Mouse (Mus musculus) lung, embryonic 14.5 days (tissue): ENCODE results near the gene Sv2c. TPM values are rescaled to one million over a fixed set of nuclear protein-coding genes. Genes with fewer than 3 reads are reported as not detected.

Experiments used
- ATAC-seq: fragments of 200-750 bp; cut with Nextera tagmentation; 2 replicates; pipeline ENCODE4 v1.8.0; 2017; ENCODE audit warnings: mild to moderate bottlenecking, moderate TSS enrichment, moderate library complexity; ENCODE audit not compliant: insufficient read depth
- DNase-seq: peaks from one replicate; pipeline ENCODE4 v3.0.0-alpha.2; 2015
- H3K27ac ChIP-seq: fragments of 300-500 bp; sonication (generic); 2 replicates; pipeline ENCODE4 v1.5.1; 2014; ENCODE audit warnings: low read depth, mild to moderate bottlenecking, moderate library complexity
- H3K27me3 ChIP-seq: fragments of 300-500 bp; sonication (generic); 2 replicates; pipeline ENCODE4 v1.6.1; 2014; ENCODE audit warnings: low read length, control low read depth; ENCODE audit not compliant: insufficient read depth
- H3K36me3 ChIP-seq: fragments of 300-500 bp; sonication (generic); 2 replicates; pipeline ENCODE4 v1.6.1; 2014; ENCODE audit warnings: control low read depth; ENCODE audit not compliant: insufficient read depth
- H3K4me1 ChIP-seq: fragments of 300-500 bp; sonication (generic); 2 replicates; pipeline ENCODE4 v1.6.1; 2014; ENCODE audit warnings: antibody characterized with exemption, control low read depth; ENCODE audit not compliant: insufficient read depth
- H3K4me2 ChIP-seq: fragments of 300-500 bp; sonication (generic); 2 replicates; pipeline ENCODE4 v1.6.1; 2014; ENCODE audit warnings: mild to moderate bottlenecking
- H3K4me3 ChIP-seq: fragments of 300-500 bp; sonication (generic); 2 replicates; pipeline ENCODE4 v1.5.1; 2014; ENCODE audit warnings: low read depth, low read length
- H3K9ac ChIP-seq: fragments of 300-500 bp; sonication (generic); 2 replicates; pipeline ENCODE4 v1.6.1; 2014
- H3K9me3 ChIP-seq: fragments of 300-500 bp; sonication (generic); 2 replicates; pipeline ENCODE4 v1.6.1; 2016; ENCODE audit warnings: low read depth, low read length, control low read depth
- CTCF ChIP-seq: IDR thresholded peaks from 2 replicates; pipeline ENCODE4 v1.5.1; 2016; ENCODE audit warnings: antibody characterized with exemption, low read depth
- WGBS: fragments of 180-500 bp; shearing (Covaris S2); extraction: QIAGEN DNeasy Blood & Tissue Kit; methylation state at CpG from one replicate; pipeline ENCODE4 v1.1.7; 2014; 5-methylcytosine and 5-hydroxymethylcytosine counted together
- polyA plus RNA-seq: library from polyadenylated mRNA; unstranded; fragments of >200 nt; fragmentation: Nextera tagmentation; extraction: Ambion mirVana; gene quantifications from 2 replicates; pipeline ENCODE4 v1.2.1, GENCODE M21; 2014

Gene Sv2c
- polyA plus RNA-seq, 1 experiment from 2014 or later = 0.63 TPM

DNA sequence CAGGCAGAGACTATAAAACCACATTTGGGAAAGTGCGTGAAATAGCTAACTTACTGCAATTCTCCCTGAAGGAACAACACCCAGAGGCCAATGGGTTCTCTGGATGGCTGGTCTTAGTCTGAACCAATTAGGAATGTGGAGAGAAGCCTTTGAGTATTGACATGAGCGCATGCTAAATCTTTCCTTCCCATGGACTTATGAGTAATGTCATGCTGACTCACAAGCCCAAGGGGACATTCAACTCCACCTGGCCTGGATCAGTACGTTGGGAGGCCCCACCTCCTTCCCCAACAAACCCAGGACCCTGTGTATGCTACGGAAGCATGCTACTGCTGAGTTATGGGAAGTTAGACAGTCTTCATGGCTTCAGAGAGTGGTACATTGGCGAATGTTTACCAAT is 177.2 kb downstream of the Sv2c start:
- Histone ChIP-seq H3K27me3 (no peaks in the 10 kb centered on the region), H3K4me1 (peaks cover 5% of the 10 kb centered on the region; the same call in 1 of the 2 replicates), H3K4me2 (no peak overlapping the region), H3K4me3 (no peak overlapping the region), H3K27ac (no peak overlapping the region), H3K36me3 (no peaks in the 10 kb centered on the region), H3K9me3 (no peaks in the 10 kb centered on the region), H3K9ac (no peak overlapping the region)
- ATAC-seq = no peak
- WGBS = 86% methylated on average over 5 of the region's 5 CpGs
- no peak for TF ChIP-seq CTCF
- no peak for DNase-seq

DNA sequence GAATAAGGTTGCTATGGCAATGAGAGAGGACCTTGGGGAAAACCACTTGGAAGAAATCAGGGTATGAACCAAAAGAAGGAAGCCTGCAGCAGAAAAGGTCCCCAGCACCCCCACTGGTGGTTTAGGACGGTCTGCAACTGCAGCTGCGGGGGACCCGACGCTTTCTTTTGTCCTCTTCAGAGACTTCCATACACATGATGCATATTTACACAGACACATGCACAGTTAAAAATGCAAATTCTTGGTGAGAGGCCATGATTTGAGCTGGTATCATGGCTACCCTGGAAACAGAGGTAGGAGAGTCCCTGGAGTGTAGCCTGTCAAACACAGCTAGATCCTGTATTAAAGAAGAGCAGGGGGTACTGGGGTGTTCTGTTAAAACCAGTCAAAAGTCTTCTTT is 178.7 kb downstream of the Sv2c start:
- DNase-seq (no peak), ATAC-seq (no peak)
- Histone ChIP-seq H3K4me3 (no peak overlapping the region), H3K4me1 (no peaks in the 10 kb centered on the region), H3K9ac (no peak overlapping the region), H3K4me2 (no peak overlapping the region), H3K27ac (no peak overlapping the region), H3K36me3 (no peaks in the 10 kb centered on the region), H3K27me3 (no peaks in the 10 kb centered on the region), H3K9me3 (no peaks in the 10 kb centered on the region)
- WGBS = 81% methylated on average over 4 of the region's 4 CpGs
- TF ChIP-seq CTCF = no peak

DNA sequence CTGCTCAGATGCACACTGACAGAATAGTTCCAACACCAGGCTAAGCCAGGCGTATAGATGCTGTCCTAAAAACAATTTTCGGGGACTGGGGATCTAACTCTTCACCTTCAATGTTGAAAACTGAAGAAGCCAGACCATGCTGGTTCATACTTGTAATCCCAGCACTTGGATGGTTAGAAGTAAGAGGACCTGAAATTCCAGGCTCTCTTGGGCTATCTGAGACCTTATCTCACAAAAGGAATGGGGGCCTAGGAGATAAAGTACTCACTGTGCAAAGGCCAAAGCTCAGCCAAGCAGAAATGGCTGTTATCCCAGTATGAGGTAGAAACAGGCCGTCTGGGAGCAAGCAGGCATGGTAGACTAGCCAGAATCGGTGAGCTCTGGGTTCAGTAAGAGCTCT is 180.1 kb downstream of the Sv2c start:
- 77% methylated on average over 4 of the region's 4 CpGs for WGBS
- no peak for TF ChIP-seq CTCF
- no peak for DNase-seq
- no peaks in the 10 kb centered on the region for H3K36me3 ChIP-seq
- H3K27me3 ChIP-seq = no peaks in the 10 kb centered on the region
- no peak overlapping the region for H3K4me3 ChIP-seq
- no peak for ATAC-seq
- no peaks in the 10 kb centered on the region for H3K4me1 ChIP-seq
- no peak overlapping the region for H3K27ac ChIP-seq
- H3K9ac ChIP-seq = no peak overlapping the region
- no peak overlapping the region for H3K4me2 ChIP-seq
- no peaks in the 10 kb centered on the region for H3K9me3 ChIP-seq

DNA sequence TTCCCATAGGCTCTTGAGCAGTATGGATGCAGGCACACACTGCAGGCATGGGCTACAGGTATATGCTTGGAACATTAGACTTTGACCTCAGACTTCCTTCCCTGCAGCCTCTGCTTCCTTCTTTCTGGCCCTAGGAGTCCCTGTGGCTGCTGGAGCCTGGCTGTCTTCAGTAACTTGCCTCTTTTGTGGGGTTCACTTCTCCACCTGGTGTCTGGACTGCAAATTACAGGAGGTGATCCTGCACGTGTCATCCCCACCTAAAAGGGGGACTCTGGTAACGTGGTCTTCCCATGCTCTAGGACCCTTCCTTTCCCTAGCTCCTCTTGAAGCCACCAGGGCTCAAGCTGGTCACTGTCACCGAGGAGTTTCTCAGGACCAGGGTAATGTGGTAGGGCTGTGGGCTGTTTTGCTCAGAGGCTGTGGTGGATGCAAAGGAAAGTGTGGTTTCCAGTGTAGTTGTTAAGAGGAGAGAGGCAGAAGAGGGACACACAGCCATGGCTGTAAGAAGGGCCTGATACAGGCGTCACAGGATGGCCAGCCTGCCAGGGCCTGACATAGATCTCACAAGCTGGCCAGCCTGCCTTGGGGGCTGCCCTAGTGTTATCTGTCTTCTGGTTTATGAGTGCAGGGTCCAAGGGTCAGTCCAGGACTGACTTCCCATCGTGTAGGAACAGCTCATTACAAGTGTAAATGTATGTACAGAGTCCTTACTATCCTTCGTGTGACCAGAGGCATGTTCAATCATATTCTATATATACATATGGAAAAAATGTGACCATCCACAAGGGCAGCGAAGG is 181.1 kb downstream of the Sv2c start:
- 48% methylated on average over 7 of the region's 7 CpGs for WGBS
- TF ChIP-seq CTCF = peak; percentile 64
- no peaks in the 10 kb centered on the region for H3K36me3 ChIP-seq
- H3K4me3 ChIP-seq = no peak overlapping the region
- DNase-seq (peak; percentile 64), ATAC-seq (peak; percentile 31; the same call in 1 of the 2 replicates)
- no peak overlapping the region for H3K9ac ChIP-seq
- H3K4me2 ChIP-seq = no peak overlapping the region
- H3K27me3 ChIP-seq = no peaks in the 10 kb centered on the region
- H3K27ac ChIP-seq = no peak overlapping the region
- no peaks in the 10 kb centered on the region for H3K4me1 ChIP-seq
- no peaks in the 10 kb centered on the region for H3K9me3 ChIP-seq

DNA sequence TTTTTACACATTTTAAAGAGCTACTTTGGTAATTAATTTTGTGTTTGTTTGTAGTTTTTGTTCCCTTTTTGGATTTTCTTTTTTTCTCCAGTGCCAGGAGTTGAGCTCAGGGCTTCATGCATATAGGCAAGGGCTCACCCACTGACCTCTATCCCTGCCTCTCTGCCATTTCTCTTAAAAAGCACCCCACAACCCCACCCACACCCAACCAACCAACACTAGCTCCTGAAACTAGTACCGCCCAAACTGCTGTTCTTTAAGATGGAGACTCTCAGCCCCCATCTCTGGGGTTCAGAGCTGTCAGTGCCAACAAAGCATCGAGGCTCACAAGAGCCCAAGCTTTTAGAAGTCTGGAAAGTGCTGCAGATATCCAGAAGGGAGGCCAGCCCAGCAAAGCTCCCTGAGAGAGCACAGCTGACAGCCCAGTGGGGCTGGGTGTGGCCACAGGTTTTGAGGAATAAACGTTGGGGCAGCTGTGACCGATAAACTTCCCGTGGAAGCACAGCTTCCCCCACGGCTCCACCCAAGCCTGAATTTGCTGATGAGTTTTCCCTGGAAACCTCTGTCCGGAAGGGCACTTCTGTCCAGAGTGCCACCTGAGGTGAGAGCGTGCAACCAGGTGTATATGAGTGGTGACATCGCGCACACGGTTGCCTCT is 181.8 kb downstream of the Sv2c start:
- H3K27me3 ChIP-seq = no peaks in the 10 kb centered on the region
- H3K4me1 ChIP-seq = no peaks in the 10 kb centered on the region
- WGBS = 68% methylated on average over 11 of the region's 11 CpGs
- DNase-seq (no peak), ATAC-seq (no peak)
- no peaks in the 10 kb centered on the region for H3K36me3 ChIP-seq
- H3K27ac ChIP-seq = no peak overlapping the region
- H3K4me3 ChIP-seq = no peak overlapping the region
- no peaks in the 10 kb centered on the region for H3K9me3 ChIP-seq
- no peak overlapping the region for H3K4me2 ChIP-seq
- no peak overlapping the region for H3K9ac ChIP-seq
- TF ChIP-seq CTCF = no peak

DNA sequence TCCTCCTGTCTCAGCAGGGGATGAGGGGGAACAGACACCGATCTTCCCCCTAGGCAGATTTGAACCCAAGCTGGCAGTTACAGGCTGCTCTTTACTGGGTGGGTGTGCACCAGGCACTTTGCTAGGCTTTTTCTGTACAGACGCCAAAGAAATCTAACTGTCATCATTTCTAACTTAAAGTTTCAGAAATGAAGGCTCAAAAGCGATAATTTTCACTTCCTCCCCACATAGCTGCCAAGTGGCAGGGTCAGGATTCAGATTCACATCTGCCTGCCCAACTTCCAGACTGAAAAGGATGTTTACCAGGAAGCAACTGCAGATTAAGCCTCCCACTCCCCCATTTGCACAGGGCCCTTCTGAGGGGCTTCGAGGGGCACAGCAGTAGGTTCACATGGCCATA is 183.0 kb downstream of the Sv2c start:
- no peak overlapping the region for H3K4me2 ChIP-seq
- H3K9me3 ChIP-seq = no peaks in the 10 kb centered on the region

DNA sequence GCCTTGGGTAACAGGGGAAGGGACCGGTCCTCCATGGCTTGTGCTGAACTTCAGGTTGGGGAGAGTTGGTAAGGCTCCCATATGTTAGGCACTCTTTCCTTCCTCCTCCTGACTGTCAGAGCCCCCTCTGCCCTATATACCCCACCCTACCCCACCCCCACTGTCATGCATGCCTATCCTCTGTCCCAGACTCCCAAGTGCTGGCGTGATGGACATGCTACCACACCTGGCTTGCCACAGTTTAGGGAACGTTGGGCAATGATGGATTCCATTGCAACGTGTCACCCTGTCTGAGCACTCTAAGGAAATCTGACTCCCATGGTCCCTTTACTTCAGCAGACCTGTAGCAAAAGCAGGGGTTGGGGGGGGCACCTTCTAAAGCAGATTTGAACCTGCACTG is 183.6 kb downstream of the Sv2c start:
- Histone ChIP-seq H3K4me3 (no peak overlapping the region), H3K27ac (no peak overlapping the region), H3K27me3 (no peaks in the 10 kb centered on the region), H3K9me3 (no peaks in the 10 kb centered on the region), H3K4me1 (no peaks in the 10 kb centered on the region), H3K36me3 (no peaks in the 10 kb centered on the region), H3K9ac (no peak overlapping the region), H3K4me2 (no peak overlapping the region)
- TF ChIP-seq CTCF = no peak
- DNase-seq (no peak), ATAC-seq (no peak)
- WGBS = 70% methylated on average over 4 of the region's 4 CpGs

More for the DNA sequence above, 183.0 kb downstream of the Sv2c start:
- ATAC-seq (no peak), DNase-seq (no peak)
- Histone ChIP-seq H3K27ac (no peak overlapping the region), H3K9ac (no peak overlapping the region), H3K36me3 (no peaks in the 10 kb centered on the region), H3K4me1 (no peaks in the 10 kb centered on the region), H3K27me3 (no peaks in the 10 kb centered on the region), H3K4me3 (no peak overlapping the region)
- TF ChIP-seq CTCF = no peak
- WGBS = 60% methylated on average over 4 of the region's 4 CpGs
